9 mouse cellular contexts compared by ENCODE assay signal in the genomic region with DNA sequence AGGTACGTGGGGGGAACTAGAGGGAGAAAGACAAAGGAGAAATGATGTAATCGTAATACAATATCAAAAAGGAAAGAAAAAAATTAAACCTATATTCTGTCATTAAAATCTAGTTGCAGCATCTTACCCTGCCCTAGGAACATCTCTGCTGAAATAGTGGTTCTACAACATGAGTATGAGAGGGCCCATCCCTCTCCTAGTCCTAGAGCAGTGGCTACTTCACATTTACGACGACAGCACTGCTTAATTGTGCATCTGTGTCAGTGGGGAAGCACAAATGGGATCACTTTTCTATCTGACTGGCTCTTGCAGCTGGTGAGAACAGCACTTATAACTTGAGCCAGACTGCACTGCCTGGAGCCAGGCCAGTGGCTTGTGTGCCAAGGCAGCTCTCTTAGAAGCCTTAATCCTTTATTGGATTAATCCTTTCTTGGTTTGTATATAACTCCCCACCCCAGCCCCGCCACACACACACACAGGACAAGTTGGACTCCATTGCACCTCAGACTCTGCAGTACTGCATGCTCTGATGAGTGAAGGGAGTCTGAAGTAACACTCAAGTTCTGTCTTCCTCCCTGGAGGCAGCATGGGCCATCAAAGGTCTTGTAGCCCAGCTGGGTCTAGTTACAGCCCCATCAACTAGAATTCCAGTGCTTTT. TPM values are rescaled to one million over a fixed set of nuclear protein-coding genes. Genes with fewer than 3 reads are reported as not detected.
DNase-seq lines count a peak whose midpoint lies in the region; ATAC-seq and TF ChIP-seq lines count a peak whose summit lies in the region.
"Had no signal": no experiment of that assay in that cellular context is flagged by ENCODE, and none has a peak within 500 bp of the region (broad histone marks: within the 10 kb centered on the region; RNA-seq: fewer than 3 reads in every experiment).

No protein-coding gene starts in this region.

- H3K9me3 ChIP-seq in intestine, embryonic 14.5 days (ENCODE audit: control insufficient read depth, low read length): no peaks in the 10 kb centered on the region
- H3K9me3 ChIP-seq in intestine, postnatal 0 days (ENCODE audit: control insufficient read depth): no peaks in the 10 kb centered on the region
- H3K9me3 ChIP-seq in heart, embryonic 13.5 days: no peaks in the 10 kb centered on the region
- no peaks in the 10 kb centered on the region for H3K9me3 ChIP-seq in lung, embryonic 14.5 days (ENCODE audit: low read depth, low read length)

- TF ChIP-seq POLR2A in embryonic fibroblast, embryonic 13.5 days (IDR thresholded peaks at IDR 0.05; ENCODE audit: low read depth, low read length): no peak

- H3K36me3 ChIP-seq in intestine, embryonic 14.5 days (ENCODE audit: control insufficient read depth, insufficient read depth, low read length): 0 out of 2 replicates have a peak, but pooled peaks cover 4% of the 10 kb centered on the region
- no peaks in the 10 kb centered on the region for H3K36me3 ChIP-seq in intestine, postnatal 0 days (ENCODE audit: control insufficient read depth, insufficient read depth)
- H3K36me3 ChIP-seq in heart, embryonic 13.5 days: peaks cover 8% of the 10 kb centered on the region
- no peaks in the 10 kb centered on the region for H3K36me3 ChIP-seq in lung, embryonic 14.5 days (ENCODE audit: insufficient read depth)

- peak; percentile 56 for DNase-seq in intestine, embryonic 14.5 days (ENCODE audit: low spot score)
- DNase-seq in kidney, postnatal 14 days: peak; percentile 45
- DNase-seq in lung, embryonic 14.5 days: peak; percentile 76
- DNase-seq in right cerebral cortex, adult 18-20 months: peak; percentile 51
- DNase-seq in c-Kit-positive CD71-positive TER-119-positive erythroid progenitor cells, embryonic 14.5 days (ENCODE audit: low spot score): no peak

- no peak overlapping the region for H3K27ac ChIP-seq in intestine, embryonic 14.5 days (ENCODE audit: low read depth)
- H3K27ac ChIP-seq in intestine, postnatal 0 days (ENCODE audit: low read depth, low read length): no peak overlapping the region
- peak overlapping the region; percentile 50; the same call in 1 of the 2 replicates for H3K27ac ChIP-seq in embryonic fibroblast, embryonic 13.5 days (ENCODE audit: insufficient read depth, low read length)
- H3K27ac ChIP-seq in heart, embryonic 13.5 days (replicated peaks): peak overlapping the region; percentile 62
- H3K27ac ChIP-seq in lung, embryonic 14.5 days (ENCODE audit: low read depth): peak overlapping the region; percentile 54; the same call in 1 of the 2 replicates

- TF ChIP-seq CTCF in intestine, postnatal 0 days (IDR thresholded peaks at IDR 0.05; ENCODE audit: low read depth): no peak
- TF ChIP-seq CTCF in embryonic fibroblast, embryonic 13.5 days (IDR thresholded peaks at IDR 0.05; ENCODE audit: borderline replicate concordance, insufficient read depth, low read length): no peak
- 0 out of 2 replicates have a peak, but pooled peaks have one; percentile 7 for TF ChIP-seq CTCF in lung, embryonic 14.5 days (IDR thresholded peaks at IDR 0.05; ENCODE audit: low read depth)

- no peaks in the 10 kb centered on the region for H3K27me3 ChIP-seq in intestine, embryonic 14.5 days (replicated peaks; ENCODE audit: control insufficient read depth, insufficient read depth, low read length)
- no peaks in the 10 kb centered on the region for H3K27me3 ChIP-seq in intestine, postnatal 0 days (replicated peaks; ENCODE audit: control insufficient read depth, insufficient read depth, low read length)
- no peaks in the 10 kb centered on the region for H3K27me3 ChIP-seq in heart, embryonic 13.5 days (replicated peaks)
- no peaks in the 10 kb centered on the region for H3K27me3 ChIP-seq in lung, embryonic 14.5 days (ENCODE audit: insufficient read depth, low read length)

- H3K9ac ChIP-seq in intestine, embryonic 14.5 days (ENCODE audit: low read length): no peak overlapping the region
- no peak overlapping the region for H3K9ac ChIP-seq in intestine, postnatal 0 days (ENCODE audit: low read depth, low read length)
- peak overlapping the region; percentile 50; the same call in 1 of the 2 replicates for H3K9ac ChIP-seq in heart, embryonic 13.5 days
- no peak overlapping the region for H3K9ac ChIP-seq in lung, embryonic 14.5 days

- H3K4me2 ChIP-seq in intestine, embryonic 14.5 days (ENCODE audit: low read length): no peak overlapping the region
- H3K4me2 ChIP-seq in intestine, postnatal 0 days (replicated peaks; ENCODE audit: low read depth): no peak overlapping the region
- H3K4me2 ChIP-seq in heart, embryonic 13.5 days: no peak overlapping the region
- H3K4me2 ChIP-seq in lung, embryonic 14.5 days: no peak overlapping the region

- WGBS in intestine, embryonic 14.5 days: 67% methylated on average over 5 of the region's 5 CpGs
- WGBS in intestine, postnatal 0 days: 65% methylated on average over 5 of the region's 5 CpGs
- WGBS in heart, embryonic 13.5 days: 66% methylated on average over 5 of the region's 5 CpGs
- WGBS in lung, embryonic 14.5 days: 65% methylated on average over 5 of the region's 5 CpGs

- no peak overlapping the region for H3K4me3 ChIP-seq in intestine, embryonic 14.5 days (ENCODE audit: low read depth, low read length)
- H3K4me3 ChIP-seq in intestine, postnatal 0 days (ENCODE audit: low read depth, low read length): no peak overlapping the region
- no peak overlapping the region for H3K4me3 ChIP-seq in embryonic fibroblast, embryonic 13.5 days (ENCODE audit: insufficient read depth, low read length)
- H3K4me3 ChIP-seq in heart, embryonic 13.5 days: no peak overlapping the region
- H3K4me3 ChIP-seq in lung, embryonic 14.5 days (ENCODE audit: low read depth, low read length): no peak overlapping the region
- H3K4me3 ChIP-seq: erythroblast, embryonic 14.5 days had no signal

- ATAC-seq in intestine, embryonic 14.5 days (replicated peaks; ENCODE audit: low FRiP score, low TSS enrichment, low read depth): no peak
- ATAC-seq in intestine, postnatal 0 days: no peak
- peak; percentile 37; the same call in 1 of the 2 replicates for ATAC-seq in heart, embryonic 13.5 days (ENCODE audit: extremely low read depth, insufficient number of reproducible peaks, low FRiP score, low TSS enrichment)
- peak; percentile 63 for ATAC-seq in lung, embryonic 14.5 days (ENCODE audit: insufficient read depth)

- H3K4me1 ChIP-seq in intestine, embryonic 14.5 days (replicated peaks; ENCODE audit: control insufficient read depth, insufficient read depth, low read length): no peaks in the 10 kb centered on the region
- H3K4me1 ChIP-seq in intestine, postnatal 0 days (replicated peaks; ENCODE audit: control insufficient read depth, insufficient read depth, low read length): no peaks in the 10 kb centered on the region
- peaks cover 9% of the 10 kb centered on the region for H3K4me1 ChIP-seq in embryonic fibroblast, embryonic 13.5 days (ENCODE audit: control insufficient read depth, insufficient read depth, low read length)
- peaks cover 59% of the 10 kb centered on the region for H3K4me1 ChIP-seq in heart, embryonic 13.5 days
- H3K4me1 ChIP-seq in lung, embryonic 14.5 days (ENCODE audit: insufficient read depth): no peaks in the 10 kb centered on the region

RNA-seq across cellular contexts. Expression of a gene that starts 46.3 kb away (rescaled TPM):
- polyA plus RNA-seq in intestine, embryonic 14.5 days (2014; fragmentation: Nextera tagmentation; extraction: Ambion mirVana): not detected in 2 replicates
- polyA plus RNA-seq in intestine, postnatal 0 days (2015; fragmentation: Nextera tagmentation; extraction: Ambion mirVana): not detected in 2 replicates
- not detected in 2 replicates for polyA plus RNA-seq in embryonic fibroblast, embryonic 13.5 days (2011; ENCODE audit: insufficient read length, low read depth, missing spikeins)
- polyA plus RNA-seq in heart, embryonic 13.5 days (2015; fragmentation: Nextera tagmentation; extraction: Ambion mirVana): 0.11 TPM in 1 of 2 replicates, not detected in the other
- 0.14 and 0.22 TPM in 2 replicates for polyA plus RNA-seq in lung, embryonic 14.5 days (2014; fragmentation: Nextera tagmentation; extraction: Ambion mirVana)
- polyA plus RNA-seq: erythroblast, embryonic 14.5 days had no signal

RNA-seq across cellular contexts. Expression of a gene that starts 48.9 kb away (rescaled TPM):
- polyA plus RNA-seq in intestine, embryonic 14.5 days (2014; fragmentation: Nextera tagmentation; extraction: Ambion mirVana): 90.2 and 91.9 TPM in 2 replicates
- 35.9 and 36.7 TPM in 2 replicates for polyA plus RNA-seq in intestine, postnatal 0 days (2015; fragmentation: Nextera tagmentation; extraction: Ambion mirVana)
- 79.6 and 80.7 TPM in 2 replicates for polyA plus RNA-seq in embryonic fibroblast, embryonic 13.5 days (2011; ENCODE audit: insufficient read length, low read depth, missing spikeins)
- 58.8 and 64.2 TPM in 2 replicates for polyA plus RNA-seq in heart, embryonic 13.5 days (2015; fragmentation: Nextera tagmentation; extraction: Ambion mirVana)
- 111 and 114 TPM in 2 replicates for polyA plus RNA-seq in lung, embryonic 14.5 days (2014; fragmentation: Nextera tagmentation; extraction: Ambion mirVana)

Comparison
In these comparisons a context has a peak if more than half of its experiments do, and no peak if none do; other contexts are left out.
1. ATAC-seq: peak in heart, embryonic 13.5 days (single experiment) and lung, embryonic 14.5 days (single experiment); none in intestine, embryonic 14.5 days (single experiment) and intestine, postnatal 0 days (single experiment).
2. H3K27ac ChIP-seq: peak in embryonic fibroblast, embryonic 13.5 days (single experiment), heart, embryonic 13.5 days (single experiment) and lung, embryonic 14.5 days (single experiment); none in intestine, embryonic 14.5 days (single experiment) and intestine, postnatal 0 days (single experiment).